Mouse (Mus musculus) CD4-positive, CD25-positive, alpha-beta regulatory T cell, adult 4 months (primary cell): ENCODE data around the gene Gm20696. TPM values are rescaled to one million over a fixed set of nuclear protein-coding genes. Genes with fewer than 3 reads are reported as not detected.

ENCODE experiments used
- ATAC-seq: one replicate; pipeline ENCODE4 v1.8.0; 2017
- polyA plus RNA-seq, 2 experiments: library from polyadenylated mRNA; unstranded; fragments of 100-300 nt; shearing (Covaris generic); gene quantifications; one replicate each; pipeline ENCODE4 v1.2.1; 2017

Gene Gm20696
- polyA plus RNA-seq, 2 experiments from 2014 or later: 19.5 to 26.0 TPM

- ATAC-seq: no peak
Observed at GRCm38 (mm10) chr6:99252816-99253215, 413.8 kb downstream of the Gm20696 start.

- peak; percentile 46 for ATAC-seq
Observed at GRCm38 (mm10) chr6:99251924-99252323, 414.7 kb downstream of the Gm20696 start.

GRCm38 (mm10) chr6:99251222-99251621 is 415.4 kb downstream of the Gm20696 start:
- ATAC-seq: no peak

GRCm38 (mm10) chr6:99249496-99250030 is 417.0 kb downstream of the Gm20696 start:
- ATAC-seq: peak; percentile 43

GRCm38 (mm10) chr6:99248396-99248795 is 418.2 kb downstream of the Gm20696 start:
- ATAC-seq: no peak

GRCm38 (mm10) chr6:99241625-99242395 is 424.8 kb downstream of the Gm20696 start:
- peak; percentile 79 for ATAC-seq

- no peak for ATAC-seq
Observed at GRCm38 (mm10) chr6:99240764-99241163, 425.8 kb downstream of the Gm20696 start.

GRCm38 (mm10) chr6:99235588-99235987 is 431.0 kb downstream of the Gm20696 start:
- no peak for ATAC-seq

GRCm38 (mm10) chr6:99233411-99233810 is 433.2 kb downstream of the Gm20696 start:
- no peak for ATAC-seq

- ATAC-seq: no peak
Observed at GRCm38 (mm10) chr6:99228336-99228870, 438.2 kb downstream of the Gm20696 start.

GRCm38 (mm10) chr6:99221147-99221546 is 445.4 kb downstream of the Gm20696 start:
- ATAC-seq: no peak

- ATAC-seq: peak; percentile 86
Observed at GRCm38 (mm10) chr6:99220472-99220871, 446.1 kb downstream of the Gm20696 start.

GRCm38 (mm10) chr6:99217846-99218245 is 448.8 kb downstream of the Gm20696 start:
- ATAC-seq: no peak

GRCm38 (mm10) chr6:99217155-99217554 is 449.4 kb downstream of the Gm20696 start:
- no peak for ATAC-seq

GRCm38 (mm10) chr6:99212461-99212860 is 454.1 kb downstream of the Gm20696 start:
- ATAC-seq: no peak

GRCm38 (mm10) chr6:99211663-99212333 is 454.8 kb downstream of the Gm20696 start:
- ATAC-seq: no peak

- no peak for ATAC-seq
Observed at GRCm38 (mm10) chr6:99210161-99210560, 456.4 kb downstream of the Gm20696 start.

Other genes with a start within 250 kb of the Gm20696 start
- gene Foxp1, start 144.1 kb downstream of the Gm20696 start, polyA plus RNA-seq: 100 to 1,000 TPM; 275 to 341 TPM
- 10 to 100 TPM; 27.0 TPM for gene Eif4e3, start within 50 bp of the Gm20696 start, polyA plus RNA-seq
- not detected for gene Gpr27, start 25.9 kb upstream of the Gm20696 start, polyA plus RNA-seq
- gene Prok2, start 59.6 kb upstream of the Gm20696 start, polyA plus RNA-seq: not detected